Mouse (Mus musculus): ENCODE results near the gene Elmsan1. TPM values are rescaled to one million over a fixed set of nuclear protein-coding genes. Genes with fewer than 3 reads are reported as not detected.

The Elmsan1 gene
- polyA plus RNA-seq, 1 experiment from 2014 or later, result 8.8 TPM

DNA sequence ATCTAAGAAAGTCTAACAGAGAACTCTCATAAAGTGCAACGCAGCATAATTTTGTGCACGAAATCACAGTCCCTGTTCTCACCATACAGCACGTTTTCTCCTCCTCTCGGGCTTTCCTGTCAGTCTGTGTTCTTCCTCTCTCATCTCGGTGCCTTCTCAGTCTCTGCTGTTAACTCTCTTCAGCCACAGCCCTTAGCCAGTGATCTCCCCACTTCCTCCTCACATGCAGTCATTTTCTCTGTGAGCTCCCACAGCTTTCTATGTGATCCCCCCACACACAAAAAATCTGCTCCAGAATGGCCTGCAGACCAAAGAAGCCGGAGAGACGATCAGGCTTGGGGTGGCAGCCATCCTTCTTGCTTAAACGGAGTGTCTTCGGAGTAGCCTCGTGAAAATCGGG, 9.6 kb downstream of the Elmsan1 start:
- Histone ChIP-seq H3K27me3 (replicated peaks; ENCODE audit: control insufficient read depth, insufficient read depth, low read length) (no peaks in the 10 kb centered on the region), H3K4me1 (replicated peaks; ENCODE audit: control insufficient read depth, insufficient read depth, low read length) (peaks cover 32% of the 10 kb centered on the region), H3K27ac (ENCODE audit: low read depth) (no peak overlapping the region), H3K4me2 (ENCODE audit: low read length) (no peak overlapping the region), H3K36me3 (ENCODE audit: control insufficient read depth, insufficient read depth, low read length) (no peaks in the 10 kb centered on the region), H3K9ac (ENCODE audit: low read length) (no peak overlapping the region), H3K4me3 (ENCODE audit: low read depth, low read length) (no peak overlapping the region), H3K9me3 (ENCODE audit: control insufficient read depth, low read length) (no peaks in the 10 kb centered on the region)
- DNase-seq (ENCODE audit: low spot score) (no peak), ATAC-seq (replicated peaks; ENCODE audit: low FRiP score, low TSS enrichment, low read depth) (no peak)
- 82% methylated on average over 11 of the region's 11 CpGs for WGBS

DNA sequence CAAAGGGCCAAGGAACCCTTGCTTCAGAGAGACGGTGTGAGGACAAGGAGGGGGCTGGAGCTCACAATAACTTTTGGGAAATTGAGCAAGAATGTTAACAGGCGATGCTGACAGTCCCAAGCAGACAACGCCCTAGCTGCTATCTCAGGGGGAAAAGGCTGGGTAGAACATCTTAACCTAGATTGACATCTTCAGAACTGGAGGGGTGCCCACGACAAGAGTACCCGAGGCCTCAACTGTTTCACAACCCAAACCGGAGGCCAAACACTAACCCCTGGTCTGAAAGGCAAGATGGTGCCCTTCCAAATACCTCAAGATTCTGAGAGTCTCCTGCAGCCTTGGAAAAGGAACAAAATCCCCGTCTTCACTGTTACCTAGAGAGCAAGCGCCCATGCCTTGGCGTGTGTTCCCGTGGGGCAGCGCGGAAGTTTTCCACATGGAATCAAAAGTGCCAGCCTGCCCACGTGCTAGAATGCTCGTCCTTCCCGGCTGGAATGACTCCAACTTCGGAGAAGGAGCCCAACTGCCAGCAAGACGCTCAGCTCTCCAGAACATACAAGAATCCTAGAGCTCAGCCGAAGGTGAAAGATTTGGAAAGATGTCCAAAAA, 11.4 kb downstream of the Elmsan1 start:
- Histone ChIP-seq H3K4me2 (ENCODE audit: low read length) (no peak overlapping the region), H3K36me3 (ENCODE audit: control insufficient read depth, insufficient read depth, low read length) (no peaks in the 10 kb centered on the region), H3K27me3 (replicated peaks; ENCODE audit: control insufficient read depth, insufficient read depth, low read length) (no peaks in the 10 kb centered on the region), H3K4me1 (replicated peaks; ENCODE audit: control insufficient read depth, insufficient read depth, low read length) (peaks cover 35% of the 10 kb centered on the region), H3K9ac (ENCODE audit: low read length) (no peak overlapping the region), H3K27ac (ENCODE audit: low read depth) (no peak overlapping the region), H3K9me3 (ENCODE audit: control insufficient read depth, low read length) (no peaks in the 10 kb centered on the region), H3K4me3 (ENCODE audit: low read depth, low read length) (no peak overlapping the region)
- 89% methylated on average over 18 of the region's 18 CpGs for WGBS
- ATAC-seq (replicated peaks; ENCODE audit: low FRiP score, low TSS enrichment, low read depth) (no peak), DNase-seq (ENCODE audit: low spot score) (no peak)

DNA sequence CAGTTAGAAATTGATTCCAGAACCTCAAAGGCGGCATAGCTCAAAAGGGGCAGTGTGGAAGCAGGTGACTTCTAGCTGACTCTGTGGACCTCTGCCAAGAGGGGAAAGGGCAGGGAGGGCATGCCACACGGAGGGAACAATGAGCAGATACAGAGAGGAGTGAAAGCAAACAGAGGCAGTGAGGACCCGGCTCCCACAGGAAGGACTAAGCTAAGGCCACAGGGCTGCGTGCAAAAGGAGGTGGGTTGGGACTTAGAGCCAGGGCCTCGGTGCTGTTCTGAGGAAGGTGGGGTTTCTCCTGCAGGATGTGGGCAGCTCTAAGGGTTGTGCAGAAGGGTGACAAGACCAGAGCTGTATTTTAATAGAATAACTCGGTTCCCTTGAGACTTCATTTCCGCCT, 12.2 kb downstream of the Elmsan1 start:
- DNase-seq (ENCODE audit: low spot score) (no peak), ATAC-seq (replicated peaks; ENCODE audit: low FRiP score, low TSS enrichment, low read depth) (no peak)
- no peak overlapping the region for H3K9ac ChIP-seq (ENCODE audit: low read length)
- H3K4me1 ChIP-seq (replicated peaks; ENCODE audit: control insufficient read depth, insufficient read depth, low read length), result peaks cover 29% of the 10 kb centered on the region; the same call in 1 of the 2 replicates
- no peaks in the 10 kb centered on the region for H3K9me3 ChIP-seq (ENCODE audit: control insufficient read depth, low read length)
- 42% methylated on average over 7 of the region's 7 CpGs for WGBS
- H3K27ac ChIP-seq (ENCODE audit: low read depth), result no peak overlapping the region
- H3K4me2 ChIP-seq (ENCODE audit: low read length), result no peak overlapping the region
- H3K4me3 ChIP-seq (ENCODE audit: low read depth, low read length), result no peak overlapping the region
- H3K36me3 ChIP-seq (ENCODE audit: control insufficient read depth, insufficient read depth, low read length), result no peaks in the 10 kb centered on the region
- H3K27me3 ChIP-seq (replicated peaks; ENCODE audit: control insufficient read depth, insufficient read depth, low read length), result no peaks in the 10 kb centered on the region

DNA sequence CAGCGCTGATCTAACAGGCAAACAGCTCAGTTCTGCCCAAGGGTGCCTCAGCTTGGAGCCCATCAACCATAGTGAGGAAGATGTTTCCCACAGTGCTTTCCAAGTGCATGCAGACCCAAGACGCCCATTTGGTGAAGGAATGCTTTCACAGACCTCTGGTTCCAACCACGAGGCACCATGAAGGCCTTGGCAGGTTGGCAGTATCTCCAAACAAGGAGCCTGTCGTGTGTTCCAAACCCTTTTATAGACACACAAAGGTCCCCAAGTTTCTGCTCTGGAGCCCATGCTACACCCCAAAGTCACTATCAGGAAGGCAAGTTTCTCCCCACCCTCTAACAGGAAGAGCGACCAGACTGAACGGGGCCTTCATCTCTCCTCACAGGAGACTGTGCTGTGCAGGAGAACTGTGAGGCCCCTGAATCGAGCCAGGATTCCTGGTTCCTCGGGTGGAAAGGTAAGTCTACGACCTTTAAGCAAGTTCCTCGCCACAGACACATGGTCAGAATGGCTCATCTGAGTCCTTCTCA, 13.0 kb downstream of the Elmsan1 start:
- 71% methylated on average over 10 of the region's 10 CpGs for WGBS
- DNase-seq (ENCODE audit: low spot score), result no peak
- no peak overlapping the region for H3K9ac ChIP-seq (ENCODE audit: low read length)
- peaks cover 26% of the 10 kb centered on the region; the same call in 1 of the 2 replicates for H3K4me1 ChIP-seq (replicated peaks; ENCODE audit: control insufficient read depth, insufficient read depth, low read length)
- no peak overlapping the region for H3K27ac ChIP-seq (ENCODE audit: low read depth)
- no peak overlapping the region for H3K4me3 ChIP-seq (ENCODE audit: low read depth, low read length)
- H3K4me2 ChIP-seq (ENCODE audit: low read length), result no peak overlapping the region
- H3K36me3 ChIP-seq (ENCODE audit: control insufficient read depth, insufficient read depth, low read length), result no peaks in the 10 kb centered on the region
- ATAC-seq (replicated peaks; ENCODE audit: low FRiP score, low TSS enrichment, low read depth), result no peak
- no peaks in the 10 kb centered on the region for H3K9me3 ChIP-seq (ENCODE audit: control insufficient read depth, low read length)
- no peaks in the 10 kb centered on the region for H3K27me3 ChIP-seq (replicated peaks; ENCODE audit: control insufficient read depth, insufficient read depth, low read length)

DNA sequence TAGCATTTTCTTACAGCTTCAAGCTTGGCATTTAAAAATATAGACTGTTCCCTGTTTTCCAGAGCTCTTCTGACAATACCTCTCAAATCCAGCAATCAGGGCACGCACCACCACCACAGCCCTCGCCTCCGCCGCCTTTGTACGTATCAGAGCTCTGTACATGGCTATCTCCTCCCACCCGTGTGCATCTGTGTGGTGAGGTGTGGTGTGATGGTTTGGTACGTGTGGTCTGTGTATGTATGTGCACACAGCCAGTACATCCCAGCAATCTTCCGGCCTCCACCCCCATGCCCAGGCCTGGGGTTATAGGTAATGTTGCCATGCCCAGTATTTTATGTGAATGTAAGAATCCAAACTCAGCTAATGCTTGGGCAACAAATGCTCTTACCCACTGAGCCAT, 14.0 kb downstream of the Elmsan1 start:
- H3K9me3 ChIP-seq (ENCODE audit: control insufficient read depth, low read length), result no peaks in the 10 kb centered on the region
- WGBS, result 91% methylated on average over 8 of the region's 8 CpGs
- no peak overlapping the region for H3K9ac ChIP-seq (ENCODE audit: low read length)
- no peak overlapping the region for H3K27ac ChIP-seq (ENCODE audit: low read depth)
- no peaks in the 10 kb centered on the region for H3K27me3 ChIP-seq (replicated peaks; ENCODE audit: control insufficient read depth, insufficient read depth, low read length)
- H3K4me2 ChIP-seq (ENCODE audit: low read length), result no peak overlapping the region
- H3K4me1 ChIP-seq (replicated peaks; ENCODE audit: control insufficient read depth, insufficient read depth, low read length), result peaks cover 26% of the 10 kb centered on the region; the same call in 1 of the 2 replicates
- no peak overlapping the region for H3K4me3 ChIP-seq (ENCODE audit: low read depth, low read length)
- H3K36me3 ChIP-seq (ENCODE audit: control insufficient read depth, insufficient read depth, low read length), result no peaks in the 10 kb centered on the region
- DNase-seq (ENCODE audit: low spot score) (no peak), ATAC-seq (replicated peaks; ENCODE audit: low FRiP score, low TSS enrichment, low read depth) (no peak)

DNA sequence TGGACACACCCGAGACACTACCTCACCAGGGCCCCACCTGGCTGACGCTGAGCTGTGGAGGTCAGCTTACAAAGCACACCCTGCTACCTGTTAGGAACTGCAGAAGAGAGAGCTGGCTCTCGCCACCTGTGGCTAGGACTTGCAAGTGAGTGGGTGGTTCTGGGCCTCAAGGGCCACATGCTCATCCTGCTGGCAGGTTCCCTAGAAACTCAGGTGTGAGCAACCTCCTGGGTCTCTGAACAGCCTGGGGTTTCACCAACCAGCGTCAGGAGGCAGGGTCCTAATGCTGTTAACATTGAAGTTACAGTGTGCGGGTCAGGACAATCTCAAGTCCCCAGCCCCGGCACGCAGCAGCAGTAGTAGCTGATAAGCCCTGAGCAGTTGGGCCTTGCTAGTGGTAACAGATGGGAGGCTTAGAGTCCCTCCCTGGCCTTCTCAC, 14.9 kb downstream of the Elmsan1 start:
- Histone ChIP-seq H3K27ac (ENCODE audit: low read depth) (no peak overlapping the region), H3K27me3 (replicated peaks; ENCODE audit: control insufficient read depth, insufficient read depth, low read length) (no peaks in the 10 kb centered on the region), H3K4me2 (ENCODE audit: low read length) (no peak overlapping the region), H3K4me1 (replicated peaks; ENCODE audit: control insufficient read depth, insufficient read depth, low read length) (peaks cover 26% of the 10 kb centered on the region; the same call in 1 of the 2 replicates), H3K9ac (ENCODE audit: low read length) (no peak overlapping the region), H3K36me3 (ENCODE audit: control insufficient read depth, insufficient read depth, low read length) (no peaks in the 10 kb centered on the region), H3K9me3 (ENCODE audit: control insufficient read depth, low read length) (no peaks in the 10 kb centered on the region), H3K4me3 (ENCODE audit: low read depth, low read length) (no peak overlapping the region)
- 49% methylated on average over 7 of the region's 7 CpGs for WGBS
- DNase-seq (ENCODE audit: low spot score), result peak; percentile 60
- peak; percentile 61 for ATAC-seq (replicated peaks; ENCODE audit: low FRiP score, low TSS enrichment, low read depth)

DNA sequence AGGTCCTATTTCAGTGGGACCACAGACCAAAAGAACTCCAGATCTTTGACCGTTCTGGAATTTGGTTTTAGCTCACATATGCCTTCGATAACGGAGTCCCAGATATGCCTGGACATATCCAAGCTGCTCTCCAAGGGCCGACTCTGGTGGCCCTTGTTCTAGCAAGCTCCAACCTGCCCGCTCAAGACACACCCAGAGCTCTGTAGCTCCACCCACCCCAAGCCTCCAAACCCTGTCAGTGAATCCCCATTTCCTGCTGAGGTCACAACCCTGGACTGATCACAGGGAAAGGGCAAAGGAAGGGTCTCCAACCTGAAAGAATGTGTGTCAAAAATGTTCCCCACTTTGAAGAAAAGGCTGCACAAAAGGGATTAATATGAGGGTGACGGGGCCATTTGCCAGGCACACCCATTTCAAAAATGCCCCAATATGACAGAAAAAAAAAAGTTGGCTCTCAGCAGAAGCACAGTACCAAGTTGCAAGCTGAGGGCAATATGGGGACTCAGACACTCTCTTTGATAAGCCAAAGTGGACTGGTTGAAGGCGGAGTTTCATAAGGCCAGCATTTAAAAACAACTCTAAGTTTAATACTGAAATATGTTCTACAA, 15.4 kb downstream of the Elmsan1 start:
- H3K4me1 ChIP-seq (replicated peaks; ENCODE audit: control insufficient read depth, insufficient read depth, low read length), result peaks cover 26% of the 10 kb centered on the region; the same call in 1 of the 2 replicates
- H3K27me3 ChIP-seq (replicated peaks; ENCODE audit: control insufficient read depth, insufficient read depth, low read length), result no peaks in the 10 kb centered on the region
- no peaks in the 10 kb centered on the region for H3K9me3 ChIP-seq (ENCODE audit: control insufficient read depth, low read length)
- H3K4me2 ChIP-seq (ENCODE audit: low read length), result no peak overlapping the region
- DNase-seq (ENCODE audit: low spot score), result no peak
- H3K4me3 ChIP-seq (ENCODE audit: low read depth, low read length), result no peak overlapping the region
- no peaks in the 10 kb centered on the region for H3K36me3 ChIP-seq (ENCODE audit: control insufficient read depth, insufficient read depth, low read length)
- 72% methylated on average over 7 of the region's 7 CpGs for WGBS
- H3K9ac ChIP-seq (ENCODE audit: low read length), result no peak overlapping the region
- peak; percentile 63 for ATAC-seq (replicated peaks; ENCODE audit: low FRiP score, low TSS enrichment, low read depth)
- no peak overlapping the region for H3K27ac ChIP-seq (ENCODE audit: low read depth)

DNA sequence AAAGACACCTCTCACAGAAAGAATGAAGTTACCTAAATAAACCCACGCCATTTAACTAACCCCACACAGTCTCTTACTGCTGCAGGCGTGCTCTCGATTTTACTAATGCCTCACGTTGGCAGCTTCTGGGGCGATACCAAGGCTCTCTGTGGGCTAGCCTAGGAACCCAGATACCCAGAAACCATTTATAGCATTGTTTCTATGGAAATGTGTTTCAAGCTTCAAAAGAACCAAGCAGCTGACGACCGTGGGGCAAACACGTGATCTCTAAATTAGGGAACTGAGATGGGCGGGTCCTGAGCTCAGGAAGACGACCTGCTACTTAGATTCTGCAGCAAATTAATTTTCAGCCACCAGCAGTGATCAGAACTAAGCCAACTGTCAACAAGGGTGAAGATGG, 16.1 kb downstream of the Elmsan1 start:
- no peak overlapping the region for H3K4me3 ChIP-seq (ENCODE audit: low read depth, low read length)
- DNase-seq (ENCODE audit: low spot score) (no peak), ATAC-seq (replicated peaks; ENCODE audit: low FRiP score, low TSS enrichment, low read depth) (no peak)
- no peaks in the 10 kb centered on the region for H3K36me3 ChIP-seq (ENCODE audit: control insufficient read depth, insufficient read depth, low read length)
- H3K4me2 ChIP-seq (ENCODE audit: low read length), result no peak overlapping the region
- H3K4me1 ChIP-seq (replicated peaks; ENCODE audit: control insufficient read depth, insufficient read depth, low read length), result peaks cover 32% of the 10 kb centered on the region
- H3K9me3 ChIP-seq (ENCODE audit: control insufficient read depth, low read length), result no peaks in the 10 kb centered on the region
- H3K9ac ChIP-seq (ENCODE audit: low read length), result no peak overlapping the region
- 81% methylated on average over 10 of the region's 10 CpGs for WGBS
- H3K27me3 ChIP-seq (replicated peaks; ENCODE audit: control insufficient read depth, insufficient read depth, low read length), result no peaks in the 10 kb centered on the region
- H3K27ac ChIP-seq (ENCODE audit: low read depth), result no peak overlapping the region

Data from intestine, embryonic 14.5 days (tissue).